Mouse (Mus musculus) E14TG2a.4 (cell line): Measurements from ENCODE around the gene Cyb561d2.

Experiments used
- CTCF ChIP-seq: conservative IDR thresholded peaks from 2 replicates; pipeline ENCODE4 v1.5.1; 2014; ENCODE audit warnings: low read length
- NANOG ChIP-seq: IDR thresholded peaks from 2 replicates; pipeline ENCODE4 v1.6.1; 2014; ENCODE audit warnings: borderline replicate concordance, low read length, mixed read lengths
- POU5F1 ChIP-seq: IDR thresholded peaks from 2 replicates; pipeline ENCODE4 v1.6.1; 2014; ENCODE audit warnings: low read length, borderline replicate concordance

DNA sequence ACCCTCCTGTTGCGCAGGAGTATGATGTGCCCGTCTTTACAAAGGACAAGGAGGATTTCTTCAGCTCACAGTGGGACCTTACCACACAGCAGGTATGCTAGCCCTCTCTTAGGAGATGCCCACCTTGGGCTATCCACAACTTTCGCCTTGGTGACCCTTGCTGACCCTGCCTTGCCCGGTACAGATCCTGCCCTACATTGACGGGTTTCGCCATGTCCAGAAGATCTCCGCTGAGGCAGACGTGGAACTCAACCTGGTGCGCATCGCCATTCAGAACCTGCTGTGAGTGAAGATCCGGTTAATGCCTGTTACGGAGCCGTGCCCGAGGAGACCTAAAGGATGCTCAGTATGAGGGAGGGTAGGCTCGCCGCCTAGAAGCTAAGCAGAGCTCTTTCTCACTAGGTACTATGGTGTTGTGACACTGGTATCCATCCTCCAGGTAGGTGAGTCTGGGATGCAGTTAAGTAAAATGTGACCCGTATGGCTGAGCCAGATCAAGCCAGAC, 2.3 kb upstream of the Cyb561d2 start:
- TF ChIP-seq CTCF (no peak), POU5F1 (no peak), NANOG (no peak)
